Mouse (Mus musculus): ENCODE results near the gene Nat9. TPM values are rescaled to one million over a fixed set of nuclear protein-coding genes. Genes with fewer than 3 reads are reported as not detected.

Nat9 gene
- polyA plus RNA-seq, 1 experiment from 2014 or later: 13.7 TPM

- no peaks in the 10 kb centered on the region for H3K36me3 ChIP-seq (ENCODE audit: control insufficient read depth, insufficient read depth, low read length)
- no peak overlapping the region for H3K9ac ChIP-seq (ENCODE audit: low read depth, low read length)
- no peak overlapping the region for H3K27ac ChIP-seq (ENCODE audit: low read depth, low read length)
- H3K4me2 ChIP-seq: no peak overlapping the region
- H3K4me3 ChIP-seq (ENCODE audit: low read depth, low read length): no peak overlapping the region
- WGBS (ENCODE audit: insufficient replicate concordance): 67% methylated on average over 6 of the region's 6 CpGs
- H3K4me1 ChIP-seq (ENCODE audit: control insufficient read depth, insufficient read depth, low read length): peaks cover 6% of the 10 kb centered on the region
- peaks cover 6% of the 10 kb centered on the region for H3K27me3 ChIP-seq (ENCODE audit: control insufficient read depth, insufficient read depth, low read length)
- ATAC-seq (replicated peaks; ENCODE audit: insufficient number of reproducible peaks, low FRiP score, low TSS enrichment): no peak
- no peaks in the 10 kb centered on the region for H3K9me3 ChIP-seq (replicated peaks; ENCODE audit: control insufficient read depth, low read length)
These were observed 8.5 kb downstream of the Nat9 start for GRCm38 (mm10) chr11:115179191-115179590.

- no peak for ATAC-seq (replicated peaks; ENCODE audit: insufficient number of reproducible peaks, low FRiP score, low TSS enrichment)
- Histone ChIP-seq H3K9me3 (replicated peaks; ENCODE audit: control insufficient read depth, low read length) (no peaks in the 10 kb centered on the region), H3K4me3 (ENCODE audit: low read depth, low read length) (no peak overlapping the region), H3K4me1 (ENCODE audit: control insufficient read depth, insufficient read depth, low read length) (peaks cover 10% of the 10 kb centered on the region), H3K27me3 (ENCODE audit: control insufficient read depth, insufficient read depth, low read length) (peaks cover 6% of the 10 kb centered on the region), H3K4me2 (no peak overlapping the region), H3K27ac (ENCODE audit: low read depth, low read length) (no peak overlapping the region), H3K9ac (ENCODE audit: low read depth, low read length) (no peak overlapping the region), H3K36me3 (ENCODE audit: control insufficient read depth, insufficient read depth, low read length) (no peaks in the 10 kb centered on the region)
- WGBS (ENCODE audit: insufficient replicate concordance): 85% methylated on average over 2 of the region's 2 CpGs
These were observed 8.9 kb downstream of the Nat9 start for GRCm38 (mm10) chr11:115178766-115179165.

- H3K27me3 ChIP-seq (ENCODE audit: control insufficient read depth, insufficient read depth, low read length): peaks cover 6% of the 10 kb centered on the region
- WGBS (ENCODE audit: insufficient replicate concordance): 47% methylated on average over 10 of the region's 10 CpGs
- H3K9me3 ChIP-seq (replicated peaks; ENCODE audit: control insufficient read depth, low read length): no peaks in the 10 kb centered on the region
- H3K36me3 ChIP-seq (ENCODE audit: control insufficient read depth, insufficient read depth, low read length): no peaks in the 10 kb centered on the region
- no peak overlapping the region for H3K4me3 ChIP-seq (ENCODE audit: low read depth, low read length)
- no peak overlapping the region for H3K27ac ChIP-seq (ENCODE audit: low read depth, low read length)
- peaks cover 20% of the 10 kb centered on the region for H3K4me1 ChIP-seq (ENCODE audit: control insufficient read depth, insufficient read depth, low read length)
- H3K9ac ChIP-seq (ENCODE audit: low read depth, low read length): peak overlapping the region; percentile 39; the same call in 1 of the 2 replicates
- no peak for ATAC-seq (replicated peaks; ENCODE audit: insufficient number of reproducible peaks, low FRiP score, low TSS enrichment)
- H3K4me2 ChIP-seq: peak overlapping the region; percentile 2; the same call in 1 of the 2 replicates
These were observed 10.0 kb downstream of the Nat9 start for GRCm38 (mm10) chr11:115177559-115178195.

- Histone ChIP-seq H3K4me1 (ENCODE audit: control insufficient read depth, insufficient read depth, low read length) (peaks cover 31% of the 10 kb centered on the region), H3K27ac (ENCODE audit: low read depth, low read length) (no peak overlapping the region), H3K4me3 (ENCODE audit: low read depth, low read length) (no peak overlapping the region), H3K27me3 (ENCODE audit: control insufficient read depth, insufficient read depth, low read length) (peaks cover 6% of the 10 kb centered on the region), H3K4me2 (no peak overlapping the region), H3K36me3 (ENCODE audit: control insufficient read depth, insufficient read depth, low read length) (no peaks in the 10 kb centered on the region), H3K9me3 (replicated peaks; ENCODE audit: control insufficient read depth, low read length) (no peaks in the 10 kb centered on the region), H3K9ac (ENCODE audit: low read depth, low read length) (no peak overlapping the region)
- WGBS (ENCODE audit: insufficient replicate concordance): 66% methylated on average over 24 of the region's 24 CpGs
- no peak for ATAC-seq (replicated peaks; ENCODE audit: insufficient number of reproducible peaks, low FRiP score, low TSS enrichment)
These were observed 11.1 kb downstream of the Nat9 start for GRCm38 (mm10) chr11:115176399-115177190.

GRCm38 (mm10) chr11:115173549-115174339 is 13.9 kb downstream of the Nat9 start:
- Histone ChIP-seq H3K4me3 (ENCODE audit: low read depth, low read length) (no peak overlapping the region), H3K4me1 (ENCODE audit: control insufficient read depth, insufficient read depth, low read length) (peaks cover 34% of the 10 kb centered on the region), H3K4me2 (peak overlapping the region; percentile 27), H3K9ac (ENCODE audit: low read depth, low read length) (no peak overlapping the region), H3K27ac (ENCODE audit: low read depth, low read length) (no peak overlapping the region), H3K36me3 (ENCODE audit: control insufficient read depth, insufficient read depth, low read length) (no peaks in the 10 kb centered on the region), H3K9me3 (replicated peaks; ENCODE audit: control insufficient read depth, low read length) (no peaks in the 10 kb centered on the region), H3K27me3 (ENCODE audit: control insufficient read depth, insufficient read depth, low read length) (peaks cover 6% of the 10 kb centered on the region)
- WGBS (ENCODE audit: insufficient replicate concordance): 17% methylated on average over 16 of the region's 16 CpGs
- no peak for ATAC-seq (replicated peaks; ENCODE audit: insufficient number of reproducible peaks, low FRiP score, low TSS enrichment)

GRCm38 (mm10) chr11:115172825-115173287 is 14.8 kb downstream of the Nat9 start:
- 17% methylated on average over 4 of the region's 4 CpGs for WGBS (ENCODE audit: insufficient replicate concordance)
- no peaks in the 10 kb centered on the region for H3K36me3 ChIP-seq (ENCODE audit: control insufficient read depth, insufficient read depth, low read length)
- peaks cover 32% of the 10 kb centered on the region for H3K4me1 ChIP-seq (ENCODE audit: control insufficient read depth, insufficient read depth, low read length)
- H3K4me2 ChIP-seq: no peak overlapping the region; the same call in none of the 2 replicates
- H3K27ac ChIP-seq (ENCODE audit: low read depth, low read length): no peak overlapping the region
- H3K9me3 ChIP-seq (replicated peaks; ENCODE audit: control insufficient read depth, low read length): no peaks in the 10 kb centered on the region
- no peak for ATAC-seq (replicated peaks; ENCODE audit: insufficient number of reproducible peaks, low FRiP score, low TSS enrichment)
- no peak overlapping the region for H3K9ac ChIP-seq (ENCODE audit: low read depth, low read length)
- H3K27me3 ChIP-seq (ENCODE audit: control insufficient read depth, insufficient read depth, low read length): peaks cover 6% of the 10 kb centered on the region
- no peak overlapping the region for H3K4me3 ChIP-seq (ENCODE audit: low read depth, low read length)

GRCm38 (mm10) chr11:115171125-115171524 is 16.5 kb downstream of the Nat9 start:
- Histone ChIP-seq H3K4me2 (no peak overlapping the region), H3K4me3 (ENCODE audit: low read depth, low read length) (no peak overlapping the region), H3K27me3 (ENCODE audit: control insufficient read depth, insufficient read depth, low read length) (peaks cover 4% of the 10 kb centered on the region), H3K9ac (ENCODE audit: low read depth, low read length) (no peak overlapping the region), H3K36me3 (ENCODE audit: control insufficient read depth, insufficient read depth, low read length) (no peaks in the 10 kb centered on the region), H3K9me3 (replicated peaks; ENCODE audit: control insufficient read depth, low read length) (no peaks in the 10 kb centered on the region), H3K27ac (ENCODE audit: low read depth, low read length) (no peak overlapping the region), H3K4me1 (ENCODE audit: control insufficient read depth, insufficient read depth, low read length) (peaks cover 28% of the 10 kb centered on the region)
- 47% methylated on average over 8 of the region's 8 CpGs for WGBS (ENCODE audit: insufficient replicate concordance)
- no peak for ATAC-seq (replicated peaks; ENCODE audit: insufficient number of reproducible peaks, low FRiP score, low TSS enrichment)

- 86% methylated on average over 4 of the region's 4 CpGs for WGBS (ENCODE audit: insufficient replicate concordance)
- Histone ChIP-seq H3K4me1 (ENCODE audit: control insufficient read depth, insufficient read depth, low read length) (peaks cover 34% of the 10 kb centered on the region), H3K9ac (ENCODE audit: low read depth, low read length) (no peak overlapping the region), H3K9me3 (replicated peaks; ENCODE audit: control insufficient read depth, low read length) (no peaks in the 10 kb centered on the region), H3K27ac (ENCODE audit: low read depth, low read length) (no peak overlapping the region), H3K4me2 (no peak overlapping the region), H3K27me3 (ENCODE audit: control insufficient read depth, insufficient read depth, low read length) (peaks cover 3% of the 10 kb centered on the region), H3K36me3 (ENCODE audit: control insufficient read depth, insufficient read depth, low read length) (no peaks in the 10 kb centered on the region), H3K4me3 (ENCODE audit: low read depth, low read length) (no peak overlapping the region)
- ATAC-seq (replicated peaks; ENCODE audit: insufficient number of reproducible peaks, low FRiP score, low TSS enrichment): no peak
These were observed 18.2 kb downstream of the Nat9 start for GRCm38 (mm10) chr11:115169430-115169829.
